Mouse (Mus musculus) ES-Bruce4 (cell line): ENCODE data around the gene Tacr3. TPM values are rescaled to one million over a fixed set of nuclear protein-coding genes. Genes with fewer than 3 reads are reported as not detected.

Experiments used
- H3K27ac ChIP-seq: 2 replicates; pipeline ENCODE4 v1.5.1; 2012; ENCODE audit warnings: low read length, inconsistent platforms; ENCODE audit not compliant: insufficient read depth
- H3K27me3 ChIP-seq: 2 replicates; pipeline ENCODE4 v1.6.1; 2012; ENCODE audit warnings: mild to moderate bottlenecking, low read length, inconsistent platforms; ENCODE audit not compliant: control insufficient read depth, poor library complexity, insufficient read depth, severe bottlenecking
- H3K36me3 ChIP-seq: 2 replicates; pipeline ENCODE4 v1.6.1; 2012; ENCODE audit warnings: inconsistent platforms, mild to moderate bottlenecking, low read length, moderate library complexity; ENCODE audit not compliant: control insufficient read depth, poor library complexity, insufficient read depth, severe bottlenecking
- H3K4me1 ChIP-seq: one replicate; pipeline ENCODE4 v1.8.1; 2011; ENCODE audit warnings: low read length; ENCODE audit not compliant: control insufficient read depth, insufficient read depth
- H3K4me3 ChIP-seq: 2 replicates; pipeline ENCODE4 v1.5.1; 2011; ENCODE audit warnings: low read depth, mild to moderate bottlenecking, low read length
- H3K9ac ChIP-seq: 2 replicates; pipeline ENCODE4 v1.6.1; 2012; ENCODE audit warnings: low read depth, mild to moderate bottlenecking, inconsistent platforms; ENCODE audit not compliant: poor library complexity, severe bottlenecking
- H3K9me3 ChIP-seq: replicated peaks from 2 replicates; pipeline ENCODE4 v1.6.1; 2012; ENCODE audit warnings: mild to moderate bottlenecking, low read length, inconsistent platforms; ENCODE audit not compliant: control insufficient read depth, poor library complexity, insufficient read depth, severe bottlenecking
- CTCF ChIP-seq: IDR thresholded peaks from one replicate; pipeline ENCODE4 v1.8.1; 2011; ENCODE audit warnings: low read depth, low read length
- EP300 ChIP-seq: IDR thresholded peaks from 2 replicates; pipeline ENCODE4 v1.6.1; 2011; ENCODE audit warnings: low read depth, low read length; ENCODE audit not compliant: insufficient read depth
- POLR2A ChIP-seq: IDR thresholded peaks from one replicate; pipeline ENCODE4 v1.8.1; 2011; ENCODE audit warnings: low read length; ENCODE audit not compliant: insufficient read depth
- polyA plus RNA-seq: library from polyadenylated mRNA; stranded (reverse); fragments of >200 nt; gene quantifications from 2 replicates; pipeline ENCODE4 v1.2.4, GENCODE M21; 2011; ENCODE audit warnings: low read depth; ENCODE audit not compliant: missing spikeins, insufficient read depth, insufficient read length

Tacr3 gene
- polyA plus RNA-seq, 1 experiment, result not detected

GRCm38 (mm10) chr3:134908890-134909289 is 80.1 kb downstream of the Tacr3 start:
- no peak overlapping the region for H3K4me3 ChIP-seq
- no peaks in the 10 kb centered on the region for H3K4me1 ChIP-seq
- no peak overlapping the region for H3K9ac ChIP-seq
- H3K9me3 ChIP-seq, result no peaks in the 10 kb centered on the region
- no peaks in the 10 kb centered on the region for H3K36me3 ChIP-seq
- no peaks in the 10 kb centered on the region for H3K27me3 ChIP-seq
- H3K27ac ChIP-seq, result no peak overlapping the region
- no peak for TF ChIP-seq EP300
- no peak for TF ChIP-seq POLR2A
- no peak for TF ChIP-seq CTCF

- TF ChIP-seq POLR2A (no peak), CTCF (no peak), EP300 (no peak)
- Histone ChIP-seq H3K4me1 (no peaks in the 10 kb centered on the region), H3K36me3 (no peaks in the 10 kb centered on the region), H3K9me3 (no peaks in the 10 kb centered on the region), H3K4me3 (no peak overlapping the region), H3K9ac (no peak overlapping the region), H3K27me3 (no peaks in the 10 kb centered on the region), H3K27ac (no peak overlapping the region)
Measured at GRCm38 (mm10) chr3:134934703-134935102, 105.9 kb downstream of the Tacr3 start.

- Histone ChIP-seq H3K4me3 (no peak overlapping the region), H3K27ac (no peak overlapping the region), H3K27me3 (no peaks in the 10 kb centered on the region), H3K4me1 (no peaks in the 10 kb centered on the region), H3K9me3 (no peaks in the 10 kb centered on the region), H3K9ac (no peak overlapping the region), H3K36me3 (no peaks in the 10 kb centered on the region)
- no peak for TF ChIP-seq POLR2A
- no peak for TF ChIP-seq EP300
- no peak for TF ChIP-seq CTCF
Measured at GRCm38 (mm10) chr3:134935461-134935860, 106.7 kb downstream of the Tacr3 start.

GRCm38 (mm10) chr3:134963461-134963860 is 134.7 kb downstream of the Tacr3 start:
- no peak overlapping the region for H3K4me3 ChIP-seq
- no peaks in the 10 kb centered on the region for H3K27me3 ChIP-seq
- no peak for TF ChIP-seq CTCF
- no peak for TF ChIP-seq EP300
- TF ChIP-seq POLR2A, result no peak
- no peak overlapping the region for H3K9ac ChIP-seq
- no peaks in the 10 kb centered on the region for H3K36me3 ChIP-seq
- H3K27ac ChIP-seq, result no peak overlapping the region
- H3K4me1 ChIP-seq, result no peaks in the 10 kb centered on the region
- H3K9me3 ChIP-seq, result no peaks in the 10 kb centered on the region

- no peak overlapping the region for H3K27ac ChIP-seq
- no peaks in the 10 kb centered on the region for H3K4me1 ChIP-seq
Measured at GRCm38 (mm10) chr3:134978902-134979301, 150.1 kb downstream of the Tacr3 start.

GRCm38 (mm10) chr3:134980140-134980539 is 151.3 kb downstream of the Tacr3 start:
- TF ChIP-seq POLR2A (no peak), EP300 (no peak), CTCF (no peak)
- Histone ChIP-seq H3K27me3 (no peaks in the 10 kb centered on the region), H3K36me3 (no peaks in the 10 kb centered on the region), H3K27ac (no peak overlapping the region), H3K4me1 (no peaks in the 10 kb centered on the region), H3K9me3 (no peaks in the 10 kb centered on the region), H3K9ac (no peak overlapping the region), H3K4me3 (no peak overlapping the region)

More at GRCm38 (mm10) chr3:134978902-134979301, 150.1 kb downstream of the Tacr3 start:
- H3K9me3 ChIP-seq, result no peaks in the 10 kb centered on the region
- no peak for TF ChIP-seq CTCF
- no peak for TF ChIP-seq POLR2A
- TF ChIP-seq EP300, result no peak
- no peak overlapping the region for H3K4me3 ChIP-seq
- no peaks in the 10 kb centered on the region for H3K27me3 ChIP-seq
- no peak overlapping the region for H3K9ac ChIP-seq
- H3K36me3 ChIP-seq, result no peaks in the 10 kb centered on the region
